In the genomic region with DNA sequence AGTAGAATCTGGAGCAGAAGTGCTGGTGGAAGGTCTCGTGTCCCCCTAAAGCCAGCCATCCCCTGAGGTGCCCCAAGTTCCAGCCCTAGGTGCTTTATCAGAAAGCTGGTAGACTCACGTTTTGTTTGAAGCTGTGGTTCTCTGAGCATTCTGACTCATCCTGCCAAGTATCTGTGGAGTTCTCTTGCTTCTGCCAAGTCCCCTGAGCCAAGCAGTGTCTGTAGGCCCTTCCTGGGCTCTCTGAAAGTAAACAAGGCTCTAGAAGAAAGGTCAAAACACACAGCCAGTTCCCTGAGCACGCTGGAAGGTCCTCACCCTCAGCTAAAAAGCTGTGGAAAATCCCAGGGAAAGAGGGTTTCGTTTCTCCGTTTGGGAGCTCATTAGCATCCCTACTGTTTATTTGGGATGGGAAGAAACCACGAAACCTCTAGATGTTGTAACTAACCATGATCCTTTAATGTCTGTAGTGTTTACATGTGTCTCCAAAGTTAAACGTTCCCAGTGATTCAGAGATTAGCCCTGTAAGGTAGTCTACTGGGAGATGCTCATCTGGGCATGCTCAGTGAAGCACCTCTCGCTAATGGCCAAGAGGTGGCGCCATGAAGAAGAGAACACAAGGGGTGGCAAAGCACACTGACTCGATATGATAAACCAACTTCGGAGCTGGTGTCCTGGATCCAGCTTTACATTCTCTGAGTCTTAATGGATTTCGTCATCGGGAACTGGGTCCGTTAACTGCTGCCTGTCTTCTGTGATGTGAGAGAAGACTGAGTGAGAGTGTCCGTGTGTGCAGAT, we compare ENCODE assay signal across 13 mouse cellular contexts. TPM values are rescaled to one million over a fixed set of nuclear protein-coding genes. Genes with fewer than 3 reads are reported as not detected.
DNase-seq lines count a peak whose midpoint lies in the region; ATAC-seq and TF ChIP-seq lines count a peak whose summit lies in the region.
"Had no signal": no experiment of that assay in that cellular context is flagged by ENCODE, and none has a peak within 500 bp of the region (broad histone marks: within the 10 kb centered on the region; RNA-seq: fewer than 3 reads in every experiment).

No protein-coding gene starts in this region.

- ATAC-seq in lung, embryonic 14.5 days (ENCODE audit: insufficient read depth): no peak
- ATAC-seq in granulocyte monocyte progenitor cell, adult 5-6 weeks (replicated peaks; ENCODE audit: poor library complexity, severe bottlenecking): peak; percentile 71

- H3K4me1 ChIP-seq in lung, embryonic 14.5 days (ENCODE audit: insufficient read depth): no peaks in the 10 kb centered on the region
- H3K4me1 ChIP-seq in lung, adult 2 months (ENCODE audit: control insufficient read depth, insufficient read depth, low read length): no peaks in the 10 kb centered on the region
- no peaks in the 10 kb centered on the region for H3K4me1 ChIP-seq in ES-E14 (ENCODE audit: control insufficient read depth in 2 of 2, insufficient read depth in 2 of 2, low read length in 2 of 2, poor library complexity in 1 of 2)
- H3K4me1 ChIP-seq: forebrain, embryonic 12.5 days; liver, embryonic 15.5 days had no signal

- no peaks in the 10 kb centered on the region for H3K36me3 ChIP-seq in lung, embryonic 14.5 days (ENCODE audit: insufficient read depth)
- no peaks in the 10 kb centered on the region for H3K36me3 ChIP-seq in ES-E14 (ENCODE audit: control insufficient read depth, insufficient read depth, low read length, poor library complexity, severe bottlenecking)
- H3K36me3 ChIP-seq: forebrain, embryonic 12.5 days; liver, embryonic 15.5 days had no signal

- intact Hi-C loops in gastrocnemius, adult 2 months (cut with DNase I): loop anchor here (2.0 kb wide), 1 partner anchor 53 kb away; no protein-coding TSS in a partner anchor

- no peaks in the 10 kb centered on the region for H3K9me3 ChIP-seq in lung, embryonic 14.5 days (ENCODE audit: low read depth, low read length)
- no peaks in the 10 kb centered on the region for H3K9me3 ChIP-seq in ES-E14 (ENCODE audit: control insufficient read depth, insufficient read depth, low read depth, low read length)
- H3K9me3 ChIP-seq: forebrain, embryonic 12.5 days; liver, embryonic 15.5 days had no signal

- H3K9ac ChIP-seq in lung, embryonic 14.5 days: no peak overlapping the region
- H3K9ac ChIP-seq in ES-E14 (ENCODE audit: insufficient read depth, low read depth, low read length, poor library complexity, severe bottlenecking): no peak overlapping the region
- H3K9ac ChIP-seq: forebrain, embryonic 12.5 days; liver, embryonic 15.5 days had no signal

- H3K27me3 ChIP-seq in lung, embryonic 14.5 days (ENCODE audit: insufficient read depth, low read length): no peaks in the 10 kb centered on the region
- H3K27me3 ChIP-seq: forebrain, embryonic 12.5 days; liver, embryonic 15.5 days had no signal

- in situ Hi-C loops in ES-E14 (cut with MboI; ENCODE audit: low sequenced_read_pairs in 2 of 2, unreplicated experiment in 2 of 2): no loop called here

- H3K4me2 ChIP-seq in lung, embryonic 14.5 days: no peak overlapping the region
- H3K4me2 ChIP-seq: forebrain, embryonic 12.5 days; liver, embryonic 15.5 days had no signal

- no peak for TF ChIP-seq POLR2A in lung, adult 2 months (IDR thresholded peaks at IDR 0.05; ENCODE audit: borderline replicate concordance, extremely low read depth, low read depth, low read length)

- no peak overlapping the region for H3K4me3 ChIP-seq in gastrocnemius, adult 2 months
- H3K4me3 ChIP-seq in lung, embryonic 14.5 days (ENCODE audit: low read depth, low read length): no peak overlapping the region
- no peak overlapping the region for H3K4me3 ChIP-seq in lung, adult 2 months (replicated peaks; ENCODE audit: extremely low read depth, low read depth, low read length)
- no peak overlapping the region for H3K4me3 ChIP-seq in ES-E14 (ENCODE audit: insufficient read depth in 1 of 2, low read depth in 1 of 2, low read length in 2 of 2, poor library complexity in 1 of 2, severe bottlenecking in 1 of 2)
- H3K4me3 ChIP-seq: forebrain, embryonic 12.5 days; liver, embryonic 15.5 days; myocyte had no signal

- DNase-seq in gastrocnemius, adult 2 months: peak; percentile 61
- DNase-seq in gastrocnemius, postnatal 4 days (ENCODE audit: low spot score in 2 of 2): no peak
- no peak for DNase-seq in lung, embryonic 14.5 days
- no peak for DNase-seq in lung, adult 2 months
- DNase-seq in ES-E14 (ENCODE audit: low read depth, low spot score): peak; percentile 20
- DNase-seq in embryo, embryonic 9.5 days (ENCODE audit: extremely low spot score): no peak
- DNase-seq in layer of hippocampus, adult 8-10 months (ENCODE audit: low spot score in 2 of 2): no peak
- DNase-seq: thymus, postnatal 25 days had no signal

- 60% methylated on average over 15 of the region's 15 CpGs for WGBS in lung, embryonic 14.5 days
- 57% methylated on average over 15 of the region's 15 CpGs for WGBS in lung, adult 2 months

- H3K27ac ChIP-seq in gastrocnemius, adult 2 months: peak overlapping the region; percentile 46
- H3K27ac ChIP-seq in lung, embryonic 14.5 days (ENCODE audit: low read depth): no peak overlapping the region
- no peak overlapping the region for H3K27ac ChIP-seq in ES-E14 (ENCODE audit: insufficient read depth, low read depth, low read length, poor library complexity, severe bottlenecking)
- H3K27ac ChIP-seq: forebrain, embryonic 12.5 days; liver, embryonic 15.5 days had no signal

- TF ChIP-seq CTCF in gastrocnemius, adult 2 months (IDR thresholded peaks at IDR 0.05): peak; percentile 69
- TF ChIP-seq CTCF in lung, embryonic 14.5 days (IDR thresholded peaks at IDR 0.05; ENCODE audit: low read depth): peak; percentile 22; the same call in 1 of the 2 replicates
- no peak; the same call in 1 of the 2 replicates for TF ChIP-seq CTCF in lung, adult 2 months (IDR thresholded peaks at IDR 0.05; ENCODE audit: insufficient read depth, low read length)

TF ChIP-seq in ES-E14, 5 proteins besides CTCF, POLR2A, EP300 and RAD21:
- no peak for TF ChIP-seq ZC3H11A (IDR thresholded peaks at IDR 0.05; ENCODE audit: borderline replicate concordance, low read depth, low read length)
- no peak for TF ChIP-seq MAFK (IDR thresholded peaks at IDR 0.05; ENCODE audit: insufficient read depth, low read depth, low read length)
- no peak for TF ChIP-seq ZNF384 (IDR thresholded peaks at IDR 0.05; ENCODE audit: low read depth, low read length)
- TF ChIP-seq CHD2 (IDR thresholded peaks at IDR 0.05; ENCODE audit: low read depth, low read length): no peak
- TF ChIP-seq HCFC1 (IDR thresholded peaks at IDR 0.05; ENCODE audit: borderline replicate concordance, insufficient read depth, low read length): no peak

RNA-seq across cellular contexts. Expression of a gene that starts 13.4 kb away (rescaled TPM):
- under 1 TPM; 0.20 to 0.77 TPM for total RNA-seq in gastrocnemius, adult 2 months (2021)
- under 1 TPM; 0.18 to 0.27 TPM for total RNA-seq in gastrocnemius, postnatal 4 days (2021)
- 0.11 and 0.12 TPM in 2 replicates for polyA plus RNA-seq in lung, embryonic 14.5 days (2014; fragmentation: Nextera tagmentation; extraction: Ambion mirVana)
- polyA plus RNA-seq in lung, adult 2 months (2012; rRNA removed): not detected in 2 replicates
- not detected in 2 replicates for total RNA-seq in ES-E14 (2012; rRNA removed)
- total RNA-seq in granulocyte monocyte progenitor cell, adult 5-6 weeks (2014; fragmentation: Nextera tagmentation): not detected in 2 replicates
- not detected in 2 replicates for total RNA-seq in granulocyte monocyte progenitor cell, adult 5-6 weeks (2017)
- total RNA-seq in layer of hippocampus, adult 8-10 months (2022): 1 to 10 TPM; 1.7 to 2.2 (median 1.8) TPM
- total RNA-seq: hematopoietic stem cell, adult 5-6 weeks had no signal
- polyA plus RNA-seq: forebrain, embryonic 12.5 days; myocyte had no signal

RNA-seq across cellular contexts. Expression of a gene that starts 16.8 kb away (rescaled TPM):
- total RNA-seq in gastrocnemius, adult 2 months (2021): not detected
- not detected for total RNA-seq in gastrocnemius, postnatal 4 days (2021)
- polyA plus RNA-seq in lung, embryonic 14.5 days (2014; fragmentation: Nextera tagmentation; extraction: Ambion mirVana): not detected in 2 replicates
- not detected in 2 replicates for polyA plus RNA-seq in lung, adult 2 months (2012; rRNA removed)
- total RNA-seq in ES-E14 (2012; rRNA removed): not detected in 2 replicates
- not detected in 2 replicates for total RNA-seq in granulocyte monocyte progenitor cell, adult 5-6 weeks (2014; fragmentation: Nextera tagmentation)
- total RNA-seq in granulocyte monocyte progenitor cell, adult 5-6 weeks (2017): not detected in 2 replicates
- not detected for total RNA-seq in layer of hippocampus, adult 8-10 months (2022)
- total RNA-seq: hematopoietic stem cell, adult 5-6 weeks had no signal
- polyA plus RNA-seq: forebrain, embryonic 12.5 days; liver, embryonic 15.5 days; myocyte had no signal

RNA-seq across cellular contexts. Expression of a gene that starts 40.4 kb away (rescaled TPM):
- 100 to 1,000 TPM; 338 to 397 TPM for total RNA-seq in gastrocnemius, adult 2 months (2021)
- total RNA-seq in gastrocnemius, postnatal 4 days (2021): 100 to 1,000 TPM; 312 to 366 TPM
- polyA plus RNA-seq in lung, embryonic 14.5 days (2014; fragmentation: Nextera tagmentation; extraction: Ambion mirVana): 0.49 TPM in 1 of 2 replicates, not detected in the other
- 2.5 and 7.9 TPM in 2 replicates for polyA plus RNA-seq in lung, adult 2 months (2012; rRNA removed)
- total RNA-seq in ES-E14 (2012; rRNA removed): not detected in 2 replicates
- 1.7 and 4.7 TPM in 2 replicates for total RNA-seq in granulocyte monocyte progenitor cell, adult 5-6 weeks (2014; fragmentation: Nextera tagmentation)
- total RNA-seq in granulocyte monocyte progenitor cell, adult 5-6 weeks (2017): not detected in 2 replicates
- total RNA-seq in layer of hippocampus, adult 8-10 months (2022): not detected
- total RNA-seq: hematopoietic stem cell, adult 5-6 weeks had no signal
- polyA plus RNA-seq: forebrain, embryonic 12.5 days had no signal

Comparison
In these comparisons a context has a peak if more than half of its experiments do, and no peak if none do; other contexts are left out.
1. DNase-seq: peak in gastrocnemius, adult 2 months (single experiment) and ES-E14 (single experiment); none in gastrocnemius, postnatal 4 days (0 of 2), lung, embryonic 14.5 days (single experiment), lung, adult 2 months (single experiment), embryo, embryonic 9.5 days (single experiment) and layer of hippocampus, adult 8-10 months (0 of 2).
2. RNA of a gene that starts 40.4 kb away (total RNA-seq): 338 to 397 TPM in gastrocnemius, adult 2 months and 312 to 366 TPM in gastrocnemius, postnatal 4 days; 1.7 to 4.7 TPM in granulocyte monocyte progenitor cell, adult 5-6 weeks, not detected in ES-E14 and not detected in layer of hippocampus, adult 8-10 months; every median in the first group is over 10 times any median in the second.